Mouse (Mus musculus) kidney, embryonic 14.5 days (tissue): ENCODE measurements around the gene Rims4. TPM values are rescaled to one million over a fixed set of nuclear protein-coding genes. Genes with fewer than 3 reads are reported as not detected.

Experiments
- ATAC-seq: fragments of 200-750 bp; cut with Nextera tagmentation; 2 replicates; pipeline ENCODE4 v1.8.0; 2017; ENCODE audit warnings: moderate number of reproducible peaks, mild to moderate bottlenecking, moderate TSS enrichment, moderate library complexity; ENCODE audit not compliant: low FRiP score, low TSS enrichment
- H3K27ac ChIP-seq: fragments of 300-500 bp; sonication (generic); 2 replicates; pipeline ENCODE4 v1.5.1; 2014; ENCODE audit warnings: low read depth, mild to moderate bottlenecking, low read length, moderate library complexity, mixed read lengths
- H3K27me3 ChIP-seq: fragments of 300-500 bp; sonication (generic); 2 replicates; pipeline ENCODE4 v1.6.1; 2014; ENCODE audit warnings: mild to moderate bottlenecking, low read length; ENCODE audit not compliant: control insufficient read depth, insufficient read depth
- H3K36me3 ChIP-seq: fragments of 300-500 bp; sonication (generic); 2 replicates; pipeline ENCODE4 v1.6.1; 2014; ENCODE audit warnings: low read length, mixed read lengths; ENCODE audit not compliant: control insufficient read depth, insufficient read depth
- H3K4me1 ChIP-seq: fragments of 300-500 bp; sonication (generic); 2 replicates; pipeline ENCODE4 v1.6.1; 2014; ENCODE audit warnings: low read length, mixed read lengths; ENCODE audit not compliant: control insufficient read depth, insufficient read depth
- H3K4me2 ChIP-seq: fragments of 300-500 bp; sonication (generic); replicated peaks from 2 replicates; pipeline ENCODE4 v1.6.1; 2014; ENCODE audit warnings: low read depth, mild to moderate bottlenecking, low read length
- H3K4me3 ChIP-seq: fragments of 300-500 bp; sonication (generic); 2 replicates; pipeline ENCODE4 v1.5.1; 2014; ENCODE audit warnings: mild to moderate bottlenecking, low read length
- H3K9ac ChIP-seq: fragments of 300-500 bp; sonication (generic); 2 replicates; pipeline ENCODE4 v1.6.1; 2014; ENCODE audit warnings: low read depth, mild to moderate bottlenecking, low read length, moderate library complexity
- H3K9me3 ChIP-seq: fragments of 300-500 bp; sonication (generic); 2 replicates; pipeline ENCODE4 v1.6.1; 2016; ENCODE audit warnings: low read length; ENCODE audit not compliant: control insufficient read depth
- WGBS: fragments of 180-500 bp; shearing (Covaris S2); extraction: QIAGEN DNeasy Blood & Tissue Kit; methylation state at CpG from one replicate; pipeline ENCODE4 v1.1.7; 2014; 5-methylcytosine and 5-hydroxymethylcytosine counted together
- polyA plus RNA-seq: library from polyadenylated mRNA; unstranded; fragments of >200 nt; fragmentation: Nextera tagmentation; extraction: Ambion mirVana; gene quantifications from 2 replicates; pipeline ENCODE4 v1.2.1, GENCODE M21; 2014

Rims4 gene
- polyA plus RNA-seq, 1 experiment from 2014 or later, result 0.70 TPM

GRCm38 (mm10) chr2:163826494-163826893, 92.0 kb downstream of the Rims4 start:
- Histone ChIP-seq H3K9ac (no peak overlapping the region), H3K27ac (no peak overlapping the region), H3K27me3 (0 out of 2 replicates have a peak, but pooled peaks cover under 1% of the 10 kb centered on the region), H3K36me3 (no peaks in the 10 kb centered on the region), H3K4me1 (peaks cover 3% of the 10 kb centered on the region; the same call in 1 of the 2 replicates), H3K9me3 (no peaks in the 10 kb centered on the region), H3K4me2 (no peak overlapping the region), H3K4me3 (no peak overlapping the region)
- no peak for ATAC-seq
- WGBS, result 76% methylated on average over 5 of the region's 5 CpGs

GRCm38 (mm10) chr2:163825861-163826260, 92.6 kb downstream of the Rims4 start:
- Histone ChIP-seq H3K4me1 (peaks cover 3% of the 10 kb centered on the region; the same call in 1 of the 2 replicates), H3K4me2 (no peak overlapping the region), H3K9me3 (no peaks in the 10 kb centered on the region), H3K36me3 (no peaks in the 10 kb centered on the region), H3K9ac (no peak overlapping the region), H3K4me3 (no peak overlapping the region), H3K27me3 (0 out of 2 replicates have a peak, but pooled peaks cover 2% of the 10 kb centered on the region), H3K27ac (no peak overlapping the region)
- ATAC-seq, result no peak
- 73% methylated on average over 1 of the region's 1 CpGs for WGBS

- Histone ChIP-seq H3K4me1 (peaks cover 3% of the 10 kb centered on the region; the same call in 1 of the 2 replicates), H3K4me2 (peak overlapping the region; percentile 36), H3K27ac (no peak overlapping the region), H3K4me3 (peak overlapping the region; percentile 16; the same call in 1 of the 2 replicates), H3K36me3 (no peaks in the 10 kb centered on the region), H3K9ac (no peak overlapping the region), H3K27me3 (0 out of 2 replicates have a peak, but pooled peaks cover 2% of the 10 kb centered on the region), H3K9me3 (no peaks in the 10 kb centered on the region)
- ATAC-seq, result peak; percentile 83
- WGBS, result 15% methylated on average over 11 of the region's 11 CpGs
These were observed 94.7 kb downstream of the Rims4 start for GRCm38 (mm10) chr2:163823771-163824170.

- Histone ChIP-seq H3K27me3 (0 out of 2 replicates have a peak, but pooled peaks cover 2% of the 10 kb centered on the region), H3K4me2 (peak overlapping the region; percentile 36), H3K9me3 (no peaks in the 10 kb centered on the region), H3K36me3 (no peaks in the 10 kb centered on the region), H3K9ac (no peak overlapping the region), H3K4me1 (peaks cover 3% of the 10 kb centered on the region; the same call in 1 of the 2 replicates), H3K27ac (no peak overlapping the region), H3K4me3 (peak overlapping the region; percentile 16; the same call in 1 of the 2 replicates)
- no peak for ATAC-seq
- 6% methylated on average over 4 of the region's 4 CpGs for WGBS
These were observed 95.2 kb downstream of the Rims4 start for GRCm38 (mm10) chr2:163823248-163823647.

DNA sequence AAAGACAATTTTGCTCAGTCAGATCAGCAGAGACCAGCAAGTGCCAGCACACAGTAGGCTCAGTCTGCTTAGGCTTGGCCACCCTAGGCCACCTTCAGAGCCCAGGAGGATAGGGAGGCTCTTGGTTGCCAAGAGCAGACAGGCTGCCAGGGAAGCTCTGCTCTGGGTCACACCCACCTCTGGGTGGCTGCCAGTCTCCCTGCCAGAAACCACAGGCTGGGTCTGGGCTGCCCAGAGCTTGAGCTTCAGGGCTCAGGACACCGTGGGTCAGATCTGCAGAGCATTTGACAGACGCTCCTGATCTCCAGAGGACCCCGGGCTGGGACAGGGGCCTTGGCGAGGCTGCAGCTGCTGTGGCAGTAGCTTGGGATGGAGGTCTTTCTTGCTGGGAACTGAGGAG, 97.9 kb downstream of the Rims4 start, which contains the start of gene Ccn5:
Ccn5 (plus strand) TSS at position 255 of the 400 bp plus-strand sequence.
- no peak within 1 kb of the TSS for H3K27ac ChIP-seq
- no peak within 1 kb of the TSS for H3K4me2 ChIP-seq
- H3K27me3 ChIP-seq, result 0 out of 2 replicates have a peak, but pooled peaks cover 2% of the 10 kb centered on the region
- H3K9me3 ChIP-seq, result no peaks in the 10 kb centered on the region
- H3K36me3 ChIP-seq, result no peaks in the 10 kb centered on the region
- ATAC-seq, result no peak
- 73% methylated on average over 4 of the region's 4 CpGs for WGBS
- no peak within 1 kb of the TSS for H3K9ac ChIP-seq
- H3K4me1 ChIP-seq, result peaks cover 3% of the 10 kb centered on the region; the same call in 1 of the 2 replicates
- H3K4me3 ChIP-seq, result no peak within 1 kb of the TSS

DNA sequence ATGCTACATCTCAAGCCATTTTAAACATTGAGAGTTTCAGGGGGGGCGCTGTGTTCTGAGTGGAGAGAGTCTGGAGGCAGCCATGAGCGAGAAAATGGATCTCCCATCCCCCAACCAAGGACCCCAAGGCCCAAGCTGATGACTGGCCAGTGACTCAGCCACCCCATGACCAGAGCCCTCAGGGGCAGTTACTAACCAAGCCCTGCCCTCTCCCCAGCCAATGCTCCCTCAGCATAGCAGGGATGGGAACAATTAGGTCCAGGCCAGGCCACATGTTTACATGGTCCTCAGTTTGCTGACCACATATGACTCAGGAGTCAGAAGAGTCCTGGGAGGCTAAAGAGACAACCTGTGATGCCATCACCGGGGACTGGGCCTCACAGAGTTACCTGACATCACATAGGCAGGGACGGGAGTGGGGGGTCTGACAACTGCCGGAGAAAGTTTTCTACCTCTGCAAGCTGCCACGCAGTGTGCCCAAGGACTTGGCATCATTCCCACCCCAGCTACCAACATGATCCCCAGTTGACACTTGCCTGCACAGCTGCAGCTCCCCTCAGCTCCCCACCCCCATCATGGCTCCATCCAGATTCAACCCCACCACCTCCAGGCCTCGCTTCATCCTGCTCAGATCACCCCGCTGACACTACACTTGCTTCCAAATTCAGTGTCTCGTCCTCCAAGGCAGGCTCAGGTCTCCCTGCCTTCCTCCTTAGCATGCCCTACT, 103.6 kb downstream of the Rims4 start:
- no peak overlapping the region for H3K9ac ChIP-seq
- H3K27me3 ChIP-seq, result no peaks in the 10 kb centered on the region
- H3K4me2 ChIP-seq, result no peak overlapping the region
- no peaks in the 10 kb centered on the region for H3K36me3 ChIP-seq
- H3K4me1 ChIP-seq, result no peaks in the 10 kb centered on the region
- ATAC-seq, result no peak
- 87% methylated on average over 9 of the region's 9 CpGs for WGBS
- H3K9me3 ChIP-seq, result no peaks in the 10 kb centered on the region
- H3K27ac ChIP-seq, result no peak overlapping the region
- H3K4me3 ChIP-seq, result no peak overlapping the region

- H3K4me2 ChIP-seq, result no peak overlapping the region
- no peak overlapping the region for H3K9ac ChIP-seq
- H3K27me3 ChIP-seq, result no peaks in the 10 kb centered on the region
- H3K9me3 ChIP-seq, result no peaks in the 10 kb centered on the region
- no peaks in the 10 kb centered on the region for H3K4me1 ChIP-seq
- H3K36me3 ChIP-seq, result no peaks in the 10 kb centered on the region
- no peak overlapping the region for H3K4me3 ChIP-seq
- no peak for ATAC-seq
- WGBS, result 66% methylated on average over 5 of the region's 5 CpGs
- no peak overlapping the region for H3K27ac ChIP-seq
These were observed 105.4 kb downstream of the Rims4 start for GRCm38 (mm10) chr2:163813077-163813476.
